In the genomic region with DNA sequence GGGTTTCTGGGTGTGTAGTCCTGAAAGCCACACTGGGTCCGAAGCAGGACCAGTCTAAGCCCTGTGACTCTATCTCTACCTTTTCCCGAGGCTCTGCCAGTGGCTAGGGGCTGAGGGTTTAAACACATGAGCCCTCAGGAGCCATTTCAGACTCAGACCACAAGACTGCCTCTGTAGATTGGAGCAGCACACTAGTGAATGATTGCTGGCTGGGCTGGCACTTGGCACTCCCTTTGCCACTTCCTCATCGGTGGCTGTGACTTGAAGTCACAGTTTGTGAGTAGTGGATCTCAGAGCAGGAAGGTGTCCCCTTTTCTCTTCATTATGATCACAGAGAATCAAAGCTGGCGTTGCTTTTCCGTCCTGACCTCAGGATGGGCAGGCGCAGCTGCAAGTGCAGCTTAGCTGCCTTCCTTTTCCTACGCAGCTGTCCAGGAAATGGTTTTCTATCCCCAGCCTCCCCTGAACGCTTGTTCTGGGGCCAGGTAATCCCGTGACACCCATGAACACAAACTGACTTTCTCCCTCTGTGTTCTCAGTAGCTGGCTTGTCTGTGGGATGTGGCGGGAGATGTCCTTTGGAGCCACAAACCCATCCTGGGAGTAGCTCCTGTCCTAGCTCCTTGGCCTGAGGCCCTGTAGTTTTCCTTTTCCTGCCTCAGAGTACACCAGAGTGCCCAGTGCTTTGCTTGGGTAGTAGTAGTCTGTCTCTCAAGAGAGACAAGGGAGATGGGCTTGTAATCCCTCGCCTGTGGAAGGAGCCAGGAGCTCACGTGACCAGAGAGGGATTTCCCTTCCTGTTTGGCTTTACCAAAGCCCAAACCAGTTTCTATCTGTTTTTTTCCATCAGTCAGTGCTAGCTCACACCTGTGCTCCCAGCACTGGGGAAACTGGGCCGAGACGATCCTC, we compare ENCODE assay signal across 11 mouse cellular contexts. TPM values are rescaled to one million over a fixed set of nuclear protein-coding genes. Genes with fewer than 3 reads are reported as not detected.
A peak's percentile ranks its signal among the peaks of the same experiment; 100 is the strongest.
DNase-seq lines count a peak whose midpoint lies in the region; ATAC-seq and TF ChIP-seq lines count a peak whose summit lies in the region.
"Had no signal": no experiment of that assay in that cellular context is flagged by ENCODE, and none has a peak within 500 bp of the region (broad histone marks: within the 10 kb centered on the region; RNA-seq: fewer than 3 reads in every experiment).

No protein-coding gene starts in this region.

- H3K9me3 ChIP-seq in lung, embryonic 16.5 days (ENCODE audit: control insufficient read depth, low read length) = no peaks in the 10 kb centered on the region
- H3K9me3 ChIP-seq in forebrain, postnatal 0 days (ENCODE audit: low read length) = no peaks in the 10 kb centered on the region
- H3K9me3 ChIP-seq: embryonic facial prominence, embryonic 12.5 days; neural tube, embryonic 13.5 days had no signal

- no peaks in the 10 kb centered on the region for H3K36me3 ChIP-seq in lung, embryonic 16.5 days (ENCODE audit: control insufficient read depth, insufficient read depth, low read length)
- H3K36me3 ChIP-seq in forebrain, postnatal 0 days (ENCODE audit: insufficient read depth) = peaks cover 16% of the 10 kb centered on the region; the same call in 1 of the 2 replicates
- H3K36me3 ChIP-seq: embryonic facial prominence, embryonic 12.5 days had no signal

- 0 out of 2 replicates have a peak overlapping the region, but pooled peaks have one; percentile 5 for H3K27ac ChIP-seq in lung, embryonic 16.5 days (ENCODE audit: low read length)
- no peak overlapping the region for H3K27ac ChIP-seq in forebrain, postnatal 0 days (ENCODE audit: low read depth, low read length)
- H3K27ac ChIP-seq: embryonic facial prominence, embryonic 12.5 days; neural tube, embryonic 13.5 days had no signal

- peak; percentile 25 for DNase-seq in gastrocnemius, postnatal 14 days
- no peak for DNase-seq in gastrocnemius, postnatal 25 days
- DNase-seq in lung, postnatal 14 days = no peak
- peak; percentile 47 to 51 for DNase-seq in kidney, postnatal 36 days
- peak; percentile 40 for DNase-seq in thymus, postnatal 25 days
- no peak for DNase-seq in forebrain, postnatal 0 days
- DNase-seq in urinary bladder, postnatal 4 days (ENCODE audit: low spot score in 2 of 2) = no peak
- DNase-seq: lung, embryonic 14.5 days had no signal

- intact Hi-C loops in gastrocnemius, postnatal 14 days (cut with DNase I; ENCODE audit: low total_unique reads) = no loop called here

- H3K4me2 ChIP-seq in lung, embryonic 16.5 days (ENCODE audit: low read depth, low read length) = no peak overlapping the region
- H3K4me2 ChIP-seq in forebrain, postnatal 0 days (ENCODE audit: low read depth) = no peak overlapping the region
- H3K4me2 ChIP-seq: embryonic facial prominence, embryonic 12.5 days; lung, embryonic 14.5 days; neural tube, embryonic 13.5 days had no signal

- no peak for TF ChIP-seq CTCF in forebrain, postnatal 0 days (IDR thresholded peaks at IDR 0.05; ENCODE audit: low read depth)

- no peak overlapping the region for H3K9ac ChIP-seq in lung, embryonic 16.5 days (ENCODE audit: low read length)
- H3K9ac ChIP-seq in forebrain, postnatal 0 days = no peak overlapping the region
- H3K9ac ChIP-seq: embryonic facial prominence, embryonic 12.5 days; lung, embryonic 14.5 days; neural tube, embryonic 13.5 days had no signal

- no peak overlapping the region for H3K4me3 ChIP-seq in lung, embryonic 16.5 days (ENCODE audit: low read length)
- H3K4me3 ChIP-seq in forebrain, postnatal 0 days (ENCODE audit: low read depth, low read length) = no peak overlapping the region
- H3K4me3 ChIP-seq: embryonic facial prominence, embryonic 12.5 days; neural tube, embryonic 13.5 days had no signal

- no peaks in the 10 kb centered on the region for H3K27me3 ChIP-seq in lung, embryonic 16.5 days (ENCODE audit: control insufficient read depth, insufficient read depth, low read depth, low read length)
- no peaks in the 10 kb centered on the region for H3K27me3 ChIP-seq in forebrain, postnatal 0 days (ENCODE audit: insufficient read depth, low read length)
- H3K27me3 ChIP-seq: embryonic facial prominence, embryonic 12.5 days; neural tube, embryonic 13.5 days had no signal

- WGBS in lung, embryonic 16.5 days = 69% methylated on average over 14 of the region's 14 CpGs
- 86% methylated on average over 14 of the region's 14 CpGs for WGBS in forebrain, postnatal 0 days

- 0 out of 2 replicates have a peak, but pooled peaks have one; percentile 26 for ATAC-seq in lung, embryonic 16.5 days (ENCODE audit: low read depth)
- ATAC-seq in forebrain, postnatal 0 days = no peak

- H3K4me1 ChIP-seq in lung, embryonic 16.5 days (replicated peaks; ENCODE audit: control insufficient read depth, insufficient read depth, low read length) = peaks cover 5% of the 10 kb centered on the region; the same call in 1 of the 2 replicates
- no peaks in the 10 kb centered on the region for H3K4me1 ChIP-seq in forebrain, postnatal 0 days (ENCODE audit: insufficient read depth)
- H3K4me1 ChIP-seq: neural tube, embryonic 13.5 days had no signal

RNA-seq across cellular contexts. Expression of gene Acsl1, which starts 37.9 kb away (rescaled TPM):
- total RNA-seq in gastrocnemius, postnatal 14 days (2021) = 100 to 1,000 TPM; 239 to 291 TPM
- total RNA-seq in gastrocnemius, postnatal 25 days (2021) = 100 to 1,000 TPM; 251 to 347 TPM
- polyA plus RNA-seq in lung, embryonic 16.5 days (2015; fragmentation: Nextera tagmentation; extraction: Ambion mirVana) = 20.3 and 23.5 TPM in 2 replicates
- total RNA-seq in forebrain, postnatal 0 days (2014; rRNA removed) = 35.5 and 44.2 TPM in 2 replicates
- 20.4 and 26.2 TPM in 2 replicates for polyA plus RNA-seq in forebrain, postnatal 0 days (2015; fragmentation: Nextera tagmentation; extraction: Ambion mirVana)

RNA-seq across cellular contexts. Expression of gene Cenpu, which starts 43.1 kb away (rescaled TPM):
- total RNA-seq in gastrocnemius, postnatal 14 days (2021) = 1 to 10 TPM in 1 of 2 experiments, under 1 TPM in 1; 0.55 to 1.1 TPM
- total RNA-seq in gastrocnemius, postnatal 25 days (2021) = 1 to 10 TPM in 1 of 2 experiments, under 1 TPM in 1; 0.41 to 1.2 TPM
- 18.1 and 22.3 TPM in 2 replicates for polyA plus RNA-seq in lung, embryonic 16.5 days (2015; fragmentation: Nextera tagmentation; extraction: Ambion mirVana)
- total RNA-seq in forebrain, postnatal 0 days (2014; rRNA removed) = 10.1 and 11.5 TPM in 2 replicates
- 7.3 and 8.3 TPM in 2 replicates for polyA plus RNA-seq in forebrain, postnatal 0 days (2015; fragmentation: Nextera tagmentation; extraction: Ambion mirVana)

Comparison
In these comparisons a context has a peak if more than half of its experiments do, and no peak if none do; other contexts are left out.
1. DNase-seq: peak in gastrocnemius, postnatal 14 days (single experiment), kidney, postnatal 36 days (2 of 2) and thymus, postnatal 25 days (single experiment); none in gastrocnemius, postnatal 25 days (single experiment), lung, postnatal 14 days (single experiment), forebrain, postnatal 0 days (single experiment) and urinary bladder, postnatal 4 days (0 of 2).